Mouse (Mus musculus) MEL (cell line): Measurements from ENCODE around the gene Itgb2. TPM values are rescaled to one million over a fixed set of nuclear protein-coding genes. Genes with fewer than 3 reads are reported as not detected.

Experiments
- DNase-seq: peaks from one replicate; pipeline ENCODE4 v3.0.0; 2011; ENCODE audit warnings: low read depth, low spot score
- H3K27ac ChIP-seq: 2 replicates; pipeline ENCODE4 v1.5.1; 2012; ENCODE audit warnings: low read depth, mild to moderate bottlenecking, control low read depth, low read length, moderate library complexity; ENCODE audit not compliant: control insufficient read depth
- H3K27me3 ChIP-seq, 2 experiments: fragments of 150-350 bp in 1 of 2; sonication (generic) in 1 of 2; 2 replicates each; pipeline ENCODE4 v1.6.1; 2012; ENCODE audit warnings: low read length in 2 of 2, mild to moderate bottlenecking in 2 of 2, improper control_type of control experiment in 1 of 2, moderate library complexity in 1 of 2; ENCODE audit not compliant: insufficient read depth in 2 of 2, control insufficient read depth in 1 of 2
- H3K36me3 ChIP-seq, 2 experiments: 2 replicates each; pipeline ENCODE4 v1.6.1; 2012 to 2014; ENCODE audit warnings: low read length in 2 of 2, improper control_type of control experiment in 1 of 2, inconsistent platforms in 1 of 2, mild to moderate bottlenecking in 1 of 2; ENCODE audit not compliant: insufficient read depth in 2 of 2, control insufficient read depth in 1 of 2
- H3K4me1 ChIP-seq, 2 experiments: fragments of 150-350 bp in 1 of 2; sonication (generic) in 1 of 2; 2 replicates each; pipeline ENCODE4 v1.6.1; 2012; ENCODE audit warnings: low read length in 2 of 2, improper control_type of control experiment in 1 of 2, mild to moderate bottlenecking in 1 of 2; ENCODE audit not compliant: insufficient read depth in 2 of 2, control insufficient read depth in 1 of 2
- H3K4me3 ChIP-seq, 2 experiments: fragments of 150-350 bp in 1 of 2; sonication (generic) in 1 of 2; 2 replicates each; pipeline ENCODE4 v1.5.1; 2012; ENCODE audit warnings: low read depth in 2 of 2, low read length in 2 of 2, mild to moderate bottlenecking in 2 of 2, moderate library complexity in 2 of 2, control low read depth in 1 of 2, improper control_type of control experiment in 1 of 2; ENCODE audit not compliant: control insufficient read depth in 1 of 2, insufficient read depth in 1 of 2
- H3K79me2 ChIP-seq: 2 replicates; pipeline ENCODE4 v1.6.1; 2012; ENCODE audit warnings: mild to moderate bottlenecking, low read length, moderate library complexity; ENCODE audit not compliant: control insufficient read depth, poor library complexity, insufficient read depth
- H3K9ac ChIP-seq: 2 replicates; pipeline ENCODE4 v1.6.1; 2012; ENCODE audit warnings: low read depth, mild to moderate bottlenecking, control low read depth, low read length, moderate library complexity; ENCODE audit not compliant: control insufficient read depth, poor library complexity, severe bottlenecking
- H3K9me3 ChIP-seq: fragments of 150-350 bp; sonication (generic); replicated peaks from 2 replicates; pipeline ENCODE4 v1.6.1; 2012; ENCODE audit warnings: mild to moderate bottlenecking, low read length, improper control_type of control experiment, moderate library complexity; ENCODE audit not compliant: insufficient read depth
- BHLHE40 ChIP-seq: IDR thresholded peaks from 2 replicates; pipeline ENCODE4 v1.6.1; 2012; ENCODE audit warnings: low read depth, mild to moderate bottlenecking, inconsistent platforms, low read length, improper control_type of control experiment, borderline replicate concordance
- CHD2 ChIP-seq: IDR thresholded peaks from 2 replicates; pipeline ENCODE4 v1.6.1; 2011; ENCODE audit warnings: low read length, improper control_type of control experiment
- CTCF ChIP-seq, 3 experiments: IDR thresholded peaks in 2 of 3; conservative IDR thresholded peaks in 1 of 3; 2 replicates each; pipeline ENCODE4 v1.5.1; 2011 to 2012; ENCODE audit warnings: low read length in 3 of 3, low read depth in 2 of 3, mild to moderate bottlenecking in 2 of 3, improper control_type of control experiment in 1 of 3, inconsistent platforms in 1 of 3, mixed read lengths in 1 of 3, moderate library complexity in 1 of 3; ENCODE audit not compliant: control insufficient read depth in 1 of 3, insufficient read depth in 1 of 3, poor library complexity in 1 of 3, severe bottlenecking in 1 of 3
- E2F4 ChIP-seq: IDR thresholded peaks from 2 replicates; pipeline ENCODE4 v1.6.1; 2011; ENCODE audit warnings: low read depth, low read length, improper control_type of control experiment, borderline replicate concordance
- GABPA ChIP-seq: IDR thresholded peaks from 2 replicates; pipeline ENCODE4 v1.6.1; 2012; ENCODE audit warnings: low read depth, mild to moderate bottlenecking, inconsistent platforms, low read length, improper control_type of control experiment, moderate library complexity
- GATA1 ChIP-seq: IDR thresholded peaks from 2 replicates; pipeline ENCODE4 v1.6.1; 2011; ENCODE audit warnings: low read depth, low read length, improper control_type of control experiment
- HCFC1 ChIP-seq: IDR thresholded peaks from 2 replicates; pipeline ENCODE4 v1.6.1; 2012; ENCODE audit warnings: low read depth, mild to moderate bottlenecking, inconsistent platforms, low read length, improper control_type of control experiment, moderate library complexity
- JUND ChIP-seq: IDR thresholded peaks from 2 replicates; pipeline ENCODE4 v1.6.1; 2011; ENCODE audit warnings: low read depth, mild to moderate bottlenecking, improper control_type of control experiment, low read length
- KAT2A ChIP-seq: conservative IDR thresholded peaks from 2 replicates; pipeline ENCODE4 v1.6.1; 2012; ENCODE audit warnings: low read depth, low read length, improper control_type of control experiment, inconsistent platforms
- MAFK ChIP-seq: IDR thresholded peaks from 2 replicates; pipeline ENCODE4 v1.6.1; 2011; ENCODE audit warnings: low read depth, mild to moderate bottlenecking, low read length, improper control_type of control experiment, borderline replicate concordance
- MAX ChIP-seq: IDR thresholded peaks from 2 replicates; pipeline ENCODE4 v1.6.1; 2011; ENCODE audit warnings: low read length, improper control_type of control experiment
- MEF2A ChIP-seq: IDR thresholded peaks from 2 replicates; pipeline ENCODE4 v1.6.1; 2014; ENCODE audit warnings: low read depth, mild to moderate bottlenecking, inconsistent platforms, low read length, improper control_type of control experiment; ENCODE audit not compliant: poor library complexity, insufficient replicate concordance, severe bottlenecking; ENCODE audit errors: extremely low read depth
- MXI1 ChIP-seq: IDR thresholded peaks from 2 replicates; pipeline ENCODE4 v1.6.1; 2011; ENCODE audit warnings: mild to moderate bottlenecking, low read depth, low read length, improper control_type of control experiment
- MYB ChIP-seq: IDR thresholded peaks from 2 replicates; pipeline ENCODE4 v1.6.1; 2011; ENCODE audit warnings: mild to moderate bottlenecking, low read depth, low read length, improper control_type of control experiment
- MYC ChIP-seq: IDR thresholded peaks from 2 replicates; pipeline ENCODE4 v1.6.1; 2011; ENCODE audit warnings: low read depth, mild to moderate bottlenecking, low read length, improper control_type of control experiment, moderate library complexity
- NELFE ChIP-seq: IDR thresholded peaks from 2 replicates; pipeline ENCODE4 v1.6.1; 2011; ENCODE audit warnings: low read depth, low read length, improper control_type of control experiment
- POLR2A ChIP-seq, 2 experiments: IDR thresholded peaks; 2 replicates each; pipeline ENCODE4 v1.6.1; 2011 to 2012; ENCODE audit warnings: low read length in 2 of 2, mild to moderate bottlenecking in 2 of 2, control low read depth in 1 of 2, improper control_type of control experiment in 1 of 2, low read depth in 1 of 2, moderate library complexity in 1 of 2; ENCODE audit not compliant: control insufficient read depth in 1 of 2, insufficient read depth in 1 of 2, poor library complexity in 1 of 2
- RAD21 ChIP-seq: IDR thresholded peaks from 2 replicates; pipeline ENCODE4 v1.6.1; 2011; ENCODE audit warnings: mild to moderate bottlenecking, low read depth, low read length, improper control_type of control experiment
- SIN3A ChIP-seq: IDR thresholded peaks from 2 replicates; pipeline ENCODE4 v1.6.1; 2012; ENCODE audit warnings: low read length, improper control_type of control experiment, inconsistent platforms
- SMC3 ChIP-seq: IDR thresholded peaks from 2 replicates; pipeline ENCODE4 v1.6.1; 2011; ENCODE audit warnings: low read depth, low read length, improper control_type of control experiment
- TAL1 ChIP-seq: IDR thresholded peaks from 2 replicates; pipeline ENCODE4 v1.6.1; 2012; ENCODE audit warnings: mild to moderate bottlenecking, inconsistent platforms, low read length, moderate library complexity, mixed read lengths
- UBTF ChIP-seq: IDR thresholded peaks from 2 replicates; pipeline ENCODE4 v1.6.1; 2012; ENCODE audit warnings: low read depth, mild to moderate bottlenecking, inconsistent platforms, low read length, improper control_type of control experiment, moderate library complexity, borderline replicate concordance; ENCODE audit not compliant: insufficient read depth
- ZC3H11A ChIP-seq: IDR thresholded peaks from 2 replicates; pipeline ENCODE4 v1.6.1; 2012; ENCODE audit warnings: low read depth, mild to moderate bottlenecking, inconsistent platforms, low read length, improper control_type of control experiment
- ZMIZ1 ChIP-seq: IDR thresholded peaks from 2 replicates; pipeline ENCODE4 v1.6.1; 2012; ENCODE audit warnings: low read depth, mild to moderate bottlenecking, inconsistent platforms, low read length, improper control_type of control experiment, moderate library complexity
- ZNF384 ChIP-seq: IDR thresholded peaks from 2 replicates; pipeline ENCODE4 v1.6.1; 2012; ENCODE audit warnings: low read depth, mild to moderate bottlenecking, inconsistent platforms, low read length, improper control_type of control experiment
- polyA plus RNA-seq, 2 experiments: library from polyadenylated mRNA; stranded (reverse) in 1 of 2; unstranded in 1 of 2; fragments of >175 nt in 1 of 2; fragments of >200 nt in 1 of 2; gene quantifications; 2 replicates each; pipeline versions ENCODE4 v1.2.1 to v1.2.4; 2012; ENCODE audit warnings: low replicate concordance in 2 of 2, low read depth in 1 of 2; ENCODE audit not compliant: insufficient read length in 2 of 2, insufficient read depth in 1 of 2, missing spikeins in 1 of 2
- total RNA-seq: library from RNA; depleted of rRNA; stranded (reverse); fragments of 300-350 nt; gene quantifications from 2 replicates; pipeline ENCODE4 v1.2.3, GENCODE M21; 2012

Itgb2 gene
- total and polyA plus RNA-seq, 3 experiments, result 36.9 to 45.8 TPM; not detected in 1

DNA sequence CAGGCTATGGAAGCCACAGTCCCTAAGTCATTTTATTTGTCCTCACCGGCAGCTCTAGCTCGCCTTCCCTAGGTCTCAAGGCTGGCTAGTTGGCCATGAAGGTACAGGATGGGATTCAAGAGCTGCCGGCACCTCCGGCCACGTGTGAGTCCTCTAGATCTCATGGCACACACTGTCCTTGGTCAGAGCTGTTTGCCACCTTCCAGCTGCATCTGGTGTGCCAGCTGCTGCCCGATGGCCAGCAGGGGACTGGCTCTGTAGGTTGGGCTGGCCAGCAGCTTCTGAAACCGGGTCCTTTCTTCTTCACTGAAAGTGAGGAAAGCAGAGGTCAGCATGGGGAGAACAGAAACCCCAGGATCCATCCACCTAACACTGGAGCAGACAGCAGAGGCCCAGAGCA, 41.9 kb upstream of the Itgb2 start:
- no peak overlapping the region for H3K9ac ChIP-seq
- H3K27me3 ChIP-seq, result no peaks in the 10 kb centered on the region
- peaks cover 4 to 7% of the 10 kb centered on the region in 2 experiments for H3K36me3 ChIP-seq
- H3K4me1 ChIP-seq, result peaks cover 8 to 13% of the 10 kb centered on the region in 2 experiments
- no peak for DNase-seq
- no peak overlapping the region for H3K4me3 ChIP-seq
- H3K27ac ChIP-seq, result no peak overlapping the region
- TF ChIP-seq ZNF384 (no peak), MAFK (no peak), MYB (no peak), POLR2A (IDR thresholded peaks at IDR 0.05; ENCODE audit: control insufficient read depth in 1 of 2, insufficient read depth in 1 of 2, low read depth in 1 of 2, low read length in 2 of 2, poor library complexity in 1 of 2) (no peak), CHD2 (no peak), MYC (no peak), JUND (no peak), SMC3 (no peak), UBTF (no peak), BHLHE40 (no peak), CTCF (IDR thresholded peaks at IDR 0.05 in 2 of 3, conservative IDR thresholded peaks at IDR 0.05 in 1 of 3; ENCODE audit: control insufficient read depth in 1 of 3, insufficient read depth in 1 of 3, low read depth in 2 of 3, low read length in 3 of 3, poor library complexity in 1 of 3, severe bottlenecking in 1 of 3) (no peak), TAL1 (no peak), MXI1 (no peak), RAD21 (no peak), KAT2A (no peak), SIN3A (no peak), GABPA (no peak), ZMIZ1 (no peak), MEF2A (no peak), HCFC1 (no peak)
- no peaks in the 10 kb centered on the region for H3K9me3 ChIP-seq
- H3K79me2 ChIP-seq, result no peaks in the 10 kb centered on the region

DNA sequence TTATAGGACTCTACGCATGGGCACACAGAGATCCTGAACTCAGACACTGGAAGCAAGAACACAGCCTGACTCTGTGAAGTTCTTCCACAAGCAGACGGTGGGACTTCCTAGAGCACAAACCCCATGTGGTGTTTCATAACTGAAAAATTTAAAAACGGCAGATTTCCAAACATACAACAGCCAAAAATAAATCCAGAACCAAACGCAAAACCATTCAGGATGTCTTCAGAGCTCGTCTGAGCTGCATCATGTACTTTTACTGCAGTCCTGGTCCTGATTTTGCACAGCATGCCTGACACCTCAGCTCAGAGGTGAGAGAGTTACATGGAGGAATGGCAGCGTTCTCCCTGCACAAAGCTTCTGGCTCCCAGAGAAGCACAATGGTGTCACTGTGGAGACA, 38.5 kb upstream of the Itgb2 start:
- H3K4me3 ChIP-seq, result no peak overlapping the region
- H3K9me3 ChIP-seq, result no peaks in the 10 kb centered on the region
- H3K27me3 ChIP-seq, result no peaks in the 10 kb centered on the region
- DNase-seq, result no peak
- H3K36me3 ChIP-seq, result peaks cover 0 to 6% of the 10 kb centered on the region in 2 experiments; a peak in 2 of 4 replicates
- H3K9ac ChIP-seq, result no peak overlapping the region
- TF ChIP-seq JUND (no peak), E2F4 (no peak), GABPA (no peak), MAX (no peak), MAFK (no peak), UBTF (no peak), BHLHE40 (no peak), RAD21 (no peak), CTCF (IDR thresholded peaks at IDR 0.05 in 2 of 3, conservative IDR thresholded peaks at IDR 0.05 in 1 of 3; ENCODE audit: control insufficient read depth in 1 of 3, insufficient read depth in 1 of 3, low read depth in 2 of 3, low read length in 3 of 3, poor library complexity in 1 of 3, severe bottlenecking in 1 of 3) (no peak), ZC3H11A (no peak), SIN3A (no peak), GATA1 (no peak), NELFE (no peak)
- TF ChIP-seq, all 39 proteins: peak for 0
- Histone ChIP-seq H3K27ac (no peak overlapping the region), H3K79me2 (no peaks in the 10 kb centered on the region), H3K4me1 (no peaks in the 10 kb centered on the region)
